Mouse (Mus musculus) olfactory bulb, adult 2 months (tissue): ENCODE results near the gene Tbcel. TPM values are rescaled to one million over a fixed set of nuclear protein-coding genes. Genes with fewer than 3 reads are reported as not detected.

Source experiments
- H3K27ac ChIP-seq: fragments of 200-500 bp; 2 replicates; pipeline ENCODE4 v1.5.1; 2012; ENCODE audit warnings: low read depth, low read length; ENCODE audit not compliant: insufficient read depth
- H3K4me1 ChIP-seq: fragments of 200-500 bp; 2 replicates; pipeline ENCODE4 v1.6.1; 2012; ENCODE audit warnings: low read length; ENCODE audit not compliant: control insufficient read depth, insufficient read depth
- H3K4me3 ChIP-seq: fragments of 200-500 bp; 2 replicates; pipeline ENCODE4 v1.5.1; 2012; ENCODE audit warnings: mild to moderate bottlenecking, low read depth, low read length, moderate library complexity; ENCODE audit not compliant: insufficient read depth
- CTCF ChIP-seq: fragments of 200-500 bp; IDR thresholded peaks from 2 replicates; pipeline ENCODE4 v1.5.1; 2012; ENCODE audit warnings: low read depth, mild to moderate bottlenecking, low read length, moderate library complexity; ENCODE audit not compliant: insufficient read depth
- POLR2A ChIP-seq: fragments of 200-500 bp; IDR thresholded peaks from 2 replicates; pipeline ENCODE4 v1.6.1; 2012; ENCODE audit warnings: mild to moderate bottlenecking, low read depth, low read length, moderate library complexity; ENCODE audit not compliant: insufficient read depth
- WGBS: fragments of 180-500 bp; shearing (Covaris S2); methylation state at CpG from one replicate; pipeline ENCODE4 v1.1.7; 2018; 5-methylcytosine and 5-hydroxymethylcytosine counted together
- polyA plus RNA-seq: library from polyadenylated mRNA; stranded (reverse); fragments of >200 nt; gene quantifications from 2 replicates; pipeline ENCODE4 v1.2.4, GENCODE M21; 2012; ENCODE audit warnings: low replicate concordance; ENCODE audit not compliant: missing spikeins, insufficient read depth, insufficient read length

Tbcel gene
- polyA plus RNA-seq, 1 experiment, result not detected

- peak overlapping the region; percentile 45 for H3K4me3 ChIP-seq
- H3K4me1 ChIP-seq, result peaks cover 8% of the 10 kb centered on the region; the same call in 1 of the 2 replicates
- 0 out of 2 replicates have a peak, but pooled peaks have one; percentile 15 for TF ChIP-seq CTCF
- no peak for TF ChIP-seq POLR2A
- WGBS, result 5% methylated on average over 36 of the region's 36 CpGs
- no peak overlapping the region for H3K27ac ChIP-seq
Observed at GRCm38 (mm10) chr9:42520587-42521084, 13.0 kb upstream of the Tbcel start.

GRCm38 (mm10) chr9:42518163-42518562, 10.6 kb upstream of the Tbcel start:
- H3K4me3 ChIP-seq, result no peak overlapping the region
- TF ChIP-seq POLR2A (no peak), CTCF (no peak)
- peaks cover 11% of the 10 kb centered on the region; the same call in 1 of the 2 replicates for H3K4me1 ChIP-seq
- H3K27ac ChIP-seq, result no peak overlapping the region
- WGBS, result 72% methylated on average over 14 of the region's 14 CpGs

GRCm38 (mm10) chr9:42513159-42513558, 5.5 kb upstream of the Tbcel start:
- no peak overlapping the region for H3K27ac ChIP-seq
- H3K4me3 ChIP-seq, result no peak overlapping the region
- H3K4me1 ChIP-seq, result peaks cover 3% of the 10 kb centered on the region; the same call in 1 of the 2 replicates
- WGBS, result 74% methylated on average over 5 of the region's 5 CpGs
- TF ChIP-seq CTCF (no peak), POLR2A (no peak)

GRCm38 (mm10) chr9:42512312-42512711, 4.7 kb upstream of the Tbcel start:
- WGBS, result 87% methylated on average over 4 of the region's 4 CpGs
- no peak overlapping the region for H3K4me3 ChIP-seq
- H3K27ac ChIP-seq, result no peak overlapping the region
- peaks cover 3% of the 10 kb centered on the region; the same call in 1 of the 2 replicates for H3K4me1 ChIP-seq
- no peak for TF ChIP-seq POLR2A
- no peak for TF ChIP-seq CTCF

- Histone ChIP-seq H3K27ac (no peak overlapping the region), H3K4me1 (no peaks in the 10 kb centered on the region), H3K4me3 (no peak overlapping the region)
- TF ChIP-seq CTCF, result no peak
- TF ChIP-seq POLR2A, result no peak
- 67% methylated on average over 7 of the region's 7 CpGs for WGBS
Observed at GRCm38 (mm10) chr9:42508235-42508634, 626 bp upstream of the Tbcel start.

GRCm38 (mm10) chr9:42507022-42507421, 587 bp downstream of the Tbcel start:
- 89% methylated on average over 1 of the region's 1 CpGs for WGBS
- no peak overlapping the region for H3K27ac ChIP-seq
- H3K4me1 ChIP-seq, result no peaks in the 10 kb centered on the region
- no peak overlapping the region for H3K4me3 ChIP-seq
- no peak for TF ChIP-seq POLR2A
- TF ChIP-seq CTCF, result no peak

- no peak overlapping the region for H3K4me3 ChIP-seq
Observed at GRCm38 (mm10) chr9:42504971-42505510, 2.6 kb downstream of the Tbcel start.

GRCm38 (mm10) chr9:42504559-42504958, 3.0 kb downstream of the Tbcel start:
- TF ChIP-seq CTCF, result no peak
- no peak for TF ChIP-seq POLR2A
- WGBS, result 42% methylated on average over 11 of the region's 11 CpGs
- no peaks in the 10 kb centered on the region for H3K4me1 ChIP-seq
- no peak overlapping the region for H3K27ac ChIP-seq
- H3K4me3 ChIP-seq, result no peak overlapping the region

More at GRCm38 (mm10) chr9:42504971-42505510, 2.6 kb downstream of the Tbcel start:
- WGBS, result 67% methylated on average over 3 of the region's 3 CpGs
- no peak overlapping the region for H3K27ac ChIP-seq
- no peaks in the 10 kb centered on the region for H3K4me1 ChIP-seq
- TF ChIP-seq POLR2A, result no peak
- TF ChIP-seq CTCF, result no peak

GRCm38 (mm10) chr9:42503709-42504108, 3.9 kb downstream of the Tbcel start:
- H3K27ac ChIP-seq, result no peak overlapping the region
- no peak for TF ChIP-seq POLR2A
- TF ChIP-seq CTCF, result no peak
- H3K4me3 ChIP-seq, result no peak overlapping the region
- 84% methylated on average over 4 of the region's 4 CpGs for WGBS
- H3K4me1 ChIP-seq, result no peaks in the 10 kb centered on the region
